Mouse (Mus musculus) kidney, adult 2 months (tissue): Measurements from ENCODE around the gene Phactr4.

Experiments
- CTCF ChIP-seq: fragments of 200-500 bp; conservative IDR thresholded peaks from 2 replicates; pipeline ENCODE4 v1.5.1; 2011; ENCODE audit warnings: low read depth, mild to moderate bottlenecking, control low read depth, low read length, moderate library complexity, mixed read lengths; ENCODE audit not compliant: insufficient read depth, insufficient read length
- POLR2A ChIP-seq: fragments of 200-500 bp; IDR thresholded peaks from one replicate; pipeline ENCODE4 v1.6.1; 2011; ENCODE audit warnings: low read depth, low read length, control low read depth

DNA sequence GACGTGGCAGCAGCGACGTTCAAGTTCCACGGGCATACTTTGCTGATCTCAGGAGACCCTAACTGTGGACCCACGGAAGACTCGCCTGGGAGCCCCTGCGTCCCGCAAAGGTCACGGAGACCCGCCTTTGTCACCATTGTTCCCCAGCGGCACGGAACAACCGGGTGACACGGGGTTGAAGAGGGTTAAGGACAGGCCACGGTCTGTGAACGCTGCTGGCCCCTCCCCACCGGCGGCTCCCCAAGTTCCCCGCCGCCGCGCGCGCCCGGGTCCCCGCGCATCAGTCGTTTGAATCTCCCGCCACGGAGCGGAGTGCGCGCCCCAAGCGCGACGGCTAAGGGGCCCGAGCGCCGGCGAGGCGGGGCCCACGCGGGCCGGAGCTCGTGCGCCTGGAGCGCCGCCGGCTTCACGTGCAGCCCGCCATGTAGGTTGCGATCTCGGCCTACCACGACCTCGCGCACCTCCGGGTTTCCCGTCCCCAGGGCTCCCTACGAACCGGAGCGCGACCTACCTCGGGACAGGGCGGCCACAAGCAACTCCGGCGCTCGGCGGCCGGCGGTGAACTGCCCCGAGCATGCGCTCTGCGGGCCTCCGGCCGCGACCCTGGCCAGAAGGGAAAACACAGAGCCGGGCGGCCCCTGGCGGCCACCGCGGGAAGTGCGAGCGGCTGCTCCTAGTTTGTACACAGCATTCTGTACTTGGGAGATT is 77.0 kb downstream of the Phactr4 start:
- peak; percentile 81 for TF ChIP-seq CTCF
- TF ChIP-seq POLR2A, result no peak
